Mouse (Mus musculus): Measurements from ENCODE around the gene Cdkl2.

Gene Cdkl2

DNA sequence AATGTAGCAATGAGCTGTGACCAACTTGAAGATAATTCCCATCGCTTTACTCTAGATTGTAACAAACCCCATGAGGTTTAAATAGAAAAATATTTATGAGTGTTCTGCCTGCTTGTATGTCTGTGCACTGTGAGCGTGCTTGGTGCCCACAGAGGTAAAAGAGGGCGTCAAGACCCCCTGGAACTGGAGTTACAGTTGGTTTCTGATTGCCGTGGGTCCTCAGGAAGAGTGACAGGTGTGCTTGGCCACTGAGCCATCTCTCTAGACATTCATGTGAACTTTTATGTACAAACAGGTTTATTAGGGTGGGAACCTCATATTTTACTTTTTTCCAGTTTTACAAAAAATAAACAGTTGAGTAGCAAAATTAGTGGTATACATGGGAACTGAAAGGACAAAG is at the start of gene Cdkl2:
Gene Cdkl2, minus strand, starts transcription at position 101 of the 400 bp plus-strand sequence.
- DNase-seq (ENCODE audit: low spot score in 2 of 2): no peak

DNA sequence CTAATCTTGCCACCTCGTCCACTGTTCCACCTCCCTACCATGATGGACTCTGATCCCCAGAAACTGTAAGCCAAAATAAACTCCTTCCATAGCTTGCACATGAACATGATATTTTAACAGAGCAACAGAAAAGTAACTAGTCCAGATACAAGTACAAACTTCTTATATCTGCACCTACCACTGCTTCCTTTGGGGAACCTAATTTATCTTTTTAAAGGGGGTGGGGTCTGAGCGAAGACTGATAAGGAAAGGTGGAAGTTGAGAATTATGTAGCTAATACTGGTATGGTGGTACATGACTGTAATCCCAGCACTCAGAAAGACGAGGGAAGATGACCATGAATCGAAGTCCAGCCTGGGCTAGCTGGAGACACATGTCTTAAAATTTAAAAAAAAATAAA is 43.8 kb upstream of the Cdkl2 start:
- no peak for DNase-seq (ENCODE audit: low spot score in 2 of 2)

GRCm38 (mm10) chr5:92085821-92086550 is 42.3 kb upstream of the Cdkl2 start:
- no peak for DNase-seq (ENCODE audit: low spot score in 2 of 2)

GRCm38 (mm10) chr5:92085246-92085645 is 41.6 kb upstream of the Cdkl2 start:
- DNase-seq (ENCODE audit: low spot score in 2 of 2): no peak

DNA sequence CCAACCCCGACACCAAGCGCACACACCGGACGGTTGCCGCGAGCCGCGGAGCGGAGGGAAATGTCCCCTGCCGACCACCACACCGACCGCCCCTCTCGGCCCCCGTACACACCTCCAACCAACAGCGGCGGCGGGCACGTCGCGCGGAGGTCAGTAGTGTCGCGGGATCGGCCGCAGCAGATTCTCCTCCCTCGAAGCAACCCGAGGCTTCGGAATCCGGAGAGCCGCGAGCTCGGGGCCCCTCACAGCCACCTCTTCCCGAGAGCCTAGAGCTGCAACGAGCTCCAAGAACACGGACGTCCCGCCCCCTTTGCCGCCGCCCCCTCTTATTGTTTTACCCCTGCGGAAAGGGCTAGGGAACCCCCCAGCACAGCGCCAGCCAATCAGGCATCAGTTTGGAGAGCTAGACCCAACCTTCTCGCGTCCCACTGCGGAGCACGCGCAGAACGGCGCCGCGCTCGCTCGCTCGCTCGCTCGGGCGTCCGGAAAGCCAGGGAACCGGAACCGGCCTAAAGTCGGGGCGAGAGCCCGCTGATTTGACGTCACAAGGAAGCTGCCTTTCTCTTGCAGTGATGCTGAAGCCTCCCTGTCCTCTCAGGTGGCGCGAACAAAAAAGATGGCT is 39.8 kb upstream of the Cdkl2 start, which contains the start of gene G3bp2:
Gene G3bp2, minus strand, starts transcription at position 303 of the 622 bp plus-strand sequence.
- peak; percentile 96 to 97 for DNase-seq (ENCODE audit: low spot score in 2 of 2)

DNA sequence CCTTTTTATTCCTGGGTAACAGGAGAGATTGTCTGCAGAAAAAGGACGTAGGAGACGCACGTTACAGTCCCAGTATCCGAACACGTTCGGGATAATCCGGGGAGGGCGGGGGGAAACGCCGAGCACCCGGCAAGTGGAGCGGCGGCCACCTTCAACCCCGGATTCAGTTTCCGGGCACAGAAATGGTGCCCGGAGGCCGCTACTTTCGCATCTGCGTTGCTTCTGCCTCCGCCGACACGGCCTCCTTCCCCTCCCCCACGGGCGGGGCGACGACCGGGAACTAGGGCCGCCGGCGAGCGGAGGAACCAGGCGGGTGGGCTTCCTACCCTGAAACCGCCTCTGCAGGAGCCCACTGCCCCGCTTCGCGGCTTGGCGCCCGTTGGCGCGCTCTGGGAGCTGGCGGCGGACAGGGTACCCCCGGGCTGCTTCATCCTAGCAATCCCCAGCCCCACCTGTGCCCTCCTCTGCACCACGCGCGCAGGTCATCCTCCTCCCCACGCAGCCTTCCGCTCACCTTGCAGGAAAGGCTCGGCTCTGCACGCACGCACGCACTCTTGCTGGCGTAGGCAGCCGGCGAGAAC is 39.2 kb upstream of the Cdkl2 start:
- DNase-seq (ENCODE audit: low spot score in 2 of 2): peak; percentile 47 to 66

DNA sequence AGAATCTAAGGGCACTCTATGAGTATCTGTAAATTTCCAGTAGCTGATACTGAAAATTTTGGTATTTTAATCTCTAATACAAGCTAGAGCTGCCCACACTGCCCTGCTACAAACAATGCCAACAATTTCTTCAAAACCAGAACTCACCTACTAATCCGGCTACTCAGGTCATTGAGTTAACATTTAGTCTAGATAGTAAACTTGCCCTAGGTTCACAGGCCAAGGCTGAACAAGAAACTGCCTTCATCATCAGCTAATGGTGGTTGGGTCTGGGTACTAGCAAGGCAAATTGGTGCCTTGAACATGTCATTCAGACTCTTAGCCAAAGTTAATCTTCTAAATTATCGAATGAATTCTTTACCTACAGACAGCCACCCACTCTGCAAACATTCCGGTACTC is 37.6 kb upstream of the Cdkl2 start:
- DNase-seq (ENCODE audit: low spot score in 2 of 2): no peak

GRCm38 (mm10) chr5:92080400-92080799 is 36.7 kb upstream of the Cdkl2 start:
- no peak for DNase-seq (ENCODE audit: low spot score in 2 of 2)

- no peak for DNase-seq (ENCODE audit: low spot score in 2 of 2)
Measured at GRCm38 (mm10) chr5:92079304-92079703, 35.6 kb upstream of the Cdkl2 start.

DNA sequence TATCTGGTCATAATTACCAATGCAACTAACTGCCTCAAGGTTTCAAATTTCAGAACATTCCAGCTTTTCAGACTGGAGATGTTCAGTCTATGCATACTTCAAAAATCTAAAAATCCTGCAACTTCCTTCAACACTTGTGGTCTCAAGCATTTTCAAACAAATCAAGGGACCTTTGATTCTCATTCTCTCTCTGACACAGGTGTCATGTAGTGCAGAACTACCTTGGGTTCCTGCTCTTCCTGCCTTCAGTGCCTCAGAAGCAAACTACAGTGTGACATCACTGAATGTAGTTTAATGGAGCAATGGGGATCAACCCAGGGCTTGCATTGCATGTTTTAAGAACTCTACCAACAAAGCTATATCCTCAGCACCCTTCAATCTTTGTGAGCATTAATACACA is 35.1 kb upstream of the Cdkl2 start:
- DNase-seq (ENCODE audit: low spot score in 2 of 2): no peak

DNA sequence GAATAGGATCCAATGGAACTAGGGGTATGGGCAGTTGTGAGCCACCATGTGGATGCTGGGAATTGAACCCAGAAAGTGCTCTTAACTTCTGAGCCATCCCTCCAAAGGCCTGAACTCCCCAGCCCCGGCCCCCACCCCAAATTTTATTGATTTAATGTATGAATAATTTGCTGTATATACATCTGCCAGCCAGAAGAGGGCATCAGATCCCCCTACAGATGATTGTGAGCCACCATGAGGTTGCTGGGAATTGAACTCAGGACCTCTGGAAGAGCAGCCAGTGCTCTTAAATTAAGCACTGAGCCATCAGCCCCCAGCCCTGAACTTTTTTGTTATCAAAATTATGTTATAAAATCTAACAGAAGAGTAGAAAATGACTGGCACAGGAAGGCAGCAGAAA is 32.6 kb upstream of the Cdkl2 start:
- peak in 1 of 2 experiments; percentile 10 for DNase-seq (ENCODE audit: low spot score in 2 of 2)

GRCm38 (mm10) chr5:92074061-92074460 is 30.4 kb upstream of the Cdkl2 start:
- no peak for DNase-seq (ENCODE audit: low spot score in 2 of 2)

DNA sequence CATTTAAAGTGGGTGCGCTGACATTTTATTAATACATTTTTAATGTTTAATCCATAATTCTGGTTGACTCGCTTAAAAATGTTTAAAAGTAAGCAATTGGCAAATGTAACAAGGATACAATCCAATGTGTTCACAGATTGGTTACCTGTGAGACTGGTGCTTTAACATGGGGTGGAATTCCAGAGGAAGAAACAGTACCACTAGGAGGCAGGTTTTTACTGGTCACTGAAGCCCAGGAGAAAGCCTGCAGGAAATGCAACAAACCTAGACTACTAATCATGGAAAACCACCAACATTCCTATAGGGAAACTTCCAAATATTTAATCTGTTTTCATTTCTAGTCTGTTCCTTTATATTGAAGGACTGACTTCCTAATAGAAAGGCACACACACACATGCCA is 19.5 kb upstream of the Cdkl2 start:
- DNase-seq (ENCODE audit: low spot score in 2 of 2): no peak

GRCm38 (mm10) chr5:92052866-92053265 is 9.2 kb upstream of the Cdkl2 start:
- DNase-seq (ENCODE audit: low spot score in 2 of 2): no peak

DNA sequence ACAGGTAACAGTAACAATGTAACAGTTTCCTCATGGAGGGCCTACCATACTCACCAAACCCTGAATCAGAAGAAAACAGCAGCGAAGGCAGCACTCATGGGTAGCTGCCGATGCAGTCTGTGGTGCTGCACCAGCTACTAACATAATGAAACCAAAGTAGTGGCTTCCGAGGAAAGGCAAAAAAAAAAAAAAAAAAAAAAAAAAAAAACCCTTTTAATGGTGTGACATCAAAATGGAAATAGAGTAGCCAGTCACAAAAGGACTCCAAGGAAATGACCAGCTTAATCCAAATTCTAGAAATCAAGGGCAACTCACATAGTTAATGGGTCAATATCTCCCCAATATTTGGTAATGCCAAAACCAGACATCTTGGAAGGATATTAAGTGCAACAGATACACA is 6.7 kb upstream of the Cdkl2 start:
- DNase-seq (ENCODE audit: low spot score in 2 of 2): no peak

DNA sequence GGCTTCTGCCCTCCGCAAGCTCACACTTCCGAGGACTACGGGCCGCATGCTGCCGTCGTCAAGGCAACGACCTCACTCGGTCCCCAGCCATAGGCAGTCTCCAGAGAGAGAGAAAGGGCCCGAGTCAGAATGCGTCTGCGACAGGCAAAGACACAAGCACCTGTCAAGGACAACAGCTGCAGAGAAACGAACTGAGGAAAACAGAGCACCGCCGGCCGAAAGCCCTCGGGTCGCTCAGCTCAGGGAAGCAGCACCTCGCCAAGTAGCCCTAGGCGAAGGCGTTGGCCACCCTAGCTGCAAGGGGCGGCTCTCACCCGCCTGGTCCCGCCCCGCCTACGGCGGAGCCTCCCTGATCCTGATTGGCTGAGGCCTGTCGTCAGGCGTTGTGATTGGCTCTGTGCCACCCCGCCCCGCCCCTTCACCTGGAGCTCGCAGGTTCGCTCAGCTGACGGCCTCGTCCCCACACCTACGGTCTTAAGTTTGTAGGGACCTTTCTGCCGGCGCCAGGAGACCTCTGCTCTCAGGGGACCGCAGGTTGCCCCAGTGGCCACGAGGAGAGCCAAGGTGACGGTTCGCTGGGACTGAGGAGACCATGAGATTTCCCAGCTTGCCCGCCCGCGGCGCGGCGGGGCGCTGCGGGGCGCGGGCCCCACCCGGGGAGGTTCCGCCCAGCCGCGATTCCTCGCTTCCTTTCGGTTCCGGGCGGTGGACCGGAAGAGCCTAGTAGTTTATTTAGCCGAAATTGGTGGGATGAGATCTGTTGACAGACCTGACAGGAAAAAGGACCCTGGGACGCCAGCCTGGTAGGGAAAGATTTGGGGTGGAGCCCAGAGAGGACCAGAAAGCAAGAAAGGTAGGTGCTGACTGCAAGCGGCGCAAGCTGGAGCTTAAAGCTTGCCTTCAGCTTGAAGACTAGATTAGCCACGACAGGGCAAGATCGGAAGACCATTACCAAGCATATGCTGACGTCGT is 1.0 kb downstream of the Cdkl2 start:
- DNase-seq (ENCODE audit: low spot score in 2 of 2): peak; percentile 91 to 95

DNA sequence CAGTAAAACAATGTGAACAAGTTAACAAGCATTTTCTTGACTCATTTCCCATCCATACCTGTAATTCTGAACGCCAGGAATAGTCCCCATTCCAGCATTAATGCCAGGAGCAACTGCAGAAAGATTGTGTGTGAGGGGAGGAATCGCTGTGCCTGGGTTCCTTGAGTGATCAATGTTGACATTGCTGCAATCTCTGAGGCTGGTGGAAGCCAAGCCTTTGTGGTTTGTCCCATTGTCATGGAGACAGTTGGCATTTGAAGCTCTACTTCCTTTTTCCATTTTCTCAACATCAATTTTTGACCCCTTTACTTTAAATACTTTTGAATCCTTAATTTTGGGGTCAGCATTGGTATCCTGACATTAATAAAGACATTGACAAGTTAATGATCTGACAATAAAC is 23.7 kb downstream of the Cdkl2 start:
- no peak for DNase-seq (ENCODE audit: low spot score in 2 of 2)

DNA sequence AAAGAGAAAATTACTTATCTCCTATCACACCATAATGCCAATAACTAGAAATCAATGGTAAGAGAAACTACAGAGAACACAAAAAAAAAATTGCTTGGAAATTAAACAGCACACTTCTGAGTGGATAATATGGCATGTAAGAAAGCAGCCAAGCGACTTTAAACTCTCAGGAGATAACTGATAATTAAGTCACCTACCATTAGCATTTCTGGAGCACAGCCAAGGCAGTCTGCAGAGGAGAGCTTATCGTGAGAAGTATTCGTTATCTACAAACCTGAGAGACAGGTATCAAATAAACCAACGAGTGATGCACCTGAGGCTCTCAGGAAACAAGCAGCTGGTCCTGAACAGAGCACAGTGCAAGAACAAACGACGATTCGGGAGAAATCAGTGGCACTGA is 31.9 kb downstream of the Cdkl2 start:
- no peak for DNase-seq (ENCODE audit: low spot score in 2 of 2)

DNA sequence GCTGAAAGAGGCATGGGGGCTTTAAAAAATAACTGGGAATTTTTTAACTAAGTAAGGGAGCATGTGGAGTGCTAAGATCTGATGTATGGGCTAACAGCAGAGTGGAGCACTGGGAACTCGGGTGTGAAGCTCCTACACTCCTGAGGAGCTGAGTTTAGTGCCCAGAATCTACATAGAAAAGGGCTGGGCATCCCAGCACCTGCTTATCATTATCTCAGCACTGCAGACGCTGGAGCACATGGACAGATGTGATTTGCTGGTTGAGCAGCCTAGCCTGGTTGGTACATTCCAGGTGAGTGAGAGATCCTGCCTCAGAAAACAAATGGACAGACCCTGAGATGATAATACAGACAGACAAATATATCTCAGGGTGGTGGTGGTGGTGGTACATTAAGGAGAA is 33.9 kb downstream of the Cdkl2 start:
- DNase-seq (ENCODE audit: low spot score in 2 of 2): no peak

- peak; percentile 51 to 65 for DNase-seq (ENCODE audit: low spot score in 2 of 2)
Measured at GRCm38 (mm10) chr5:92003011-92003410, 40.7 kb downstream of the Cdkl2 start.

DNA sequence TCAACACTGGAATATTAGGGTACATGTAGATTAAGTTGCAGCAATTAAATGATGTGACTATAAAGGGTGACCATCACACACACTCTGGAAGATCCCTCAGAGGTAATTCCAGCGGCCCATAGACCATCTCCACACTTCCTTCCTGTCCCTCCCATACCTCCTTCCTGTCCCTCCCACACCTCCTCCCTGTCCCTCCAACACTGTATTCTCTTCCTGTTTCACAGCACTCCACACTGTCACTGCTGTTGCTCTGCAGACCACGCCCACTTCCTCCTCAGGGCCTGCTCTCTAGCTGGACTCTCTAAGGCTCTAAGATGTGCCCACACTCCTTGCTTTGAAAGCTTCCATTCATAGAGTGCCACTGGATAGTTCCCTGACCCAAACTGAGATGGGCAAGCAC is 42.9 kb downstream of the Cdkl2 start:
- peak; percentile 55 to 58 for DNase-seq (ENCODE audit: low spot score in 2 of 2)

DNA sequence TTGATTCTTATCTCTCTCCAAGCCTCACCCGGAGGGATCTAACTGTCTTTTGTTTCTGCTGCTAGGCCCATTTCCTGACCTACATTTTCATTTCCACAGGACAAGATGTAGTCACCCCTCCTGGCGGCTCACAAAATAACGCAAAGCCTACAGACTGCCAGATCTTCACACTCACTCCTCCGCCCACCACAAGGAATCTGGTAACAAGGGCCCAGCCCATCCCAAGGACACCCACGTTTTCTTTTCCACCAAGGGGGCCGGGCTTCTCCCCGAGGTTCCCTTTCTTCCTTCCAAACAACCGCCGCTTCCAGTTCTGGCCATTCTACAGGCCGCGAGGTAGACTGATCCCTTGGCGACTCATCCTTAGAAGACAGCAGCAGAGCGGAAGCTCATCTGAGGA is 49.1 kb downstream of the Cdkl2 start:
- DNase-seq (ENCODE audit: low spot score in 2 of 2): no peak

Data from natural killer cell, adult 2 months (primary cell).